Mouse (Mus musculus): ENCODE measurements at regions not wholly inside any gene's neighbourhood (a gene's known extent, or its start where the extent isn't known, plus 50 kb on each side); places are given as distances from the start of the nearest gene placed in this dataset.
A peak's percentile ranks its signal among the peaks of the same experiment; 100 is the strongest.

DNA sequence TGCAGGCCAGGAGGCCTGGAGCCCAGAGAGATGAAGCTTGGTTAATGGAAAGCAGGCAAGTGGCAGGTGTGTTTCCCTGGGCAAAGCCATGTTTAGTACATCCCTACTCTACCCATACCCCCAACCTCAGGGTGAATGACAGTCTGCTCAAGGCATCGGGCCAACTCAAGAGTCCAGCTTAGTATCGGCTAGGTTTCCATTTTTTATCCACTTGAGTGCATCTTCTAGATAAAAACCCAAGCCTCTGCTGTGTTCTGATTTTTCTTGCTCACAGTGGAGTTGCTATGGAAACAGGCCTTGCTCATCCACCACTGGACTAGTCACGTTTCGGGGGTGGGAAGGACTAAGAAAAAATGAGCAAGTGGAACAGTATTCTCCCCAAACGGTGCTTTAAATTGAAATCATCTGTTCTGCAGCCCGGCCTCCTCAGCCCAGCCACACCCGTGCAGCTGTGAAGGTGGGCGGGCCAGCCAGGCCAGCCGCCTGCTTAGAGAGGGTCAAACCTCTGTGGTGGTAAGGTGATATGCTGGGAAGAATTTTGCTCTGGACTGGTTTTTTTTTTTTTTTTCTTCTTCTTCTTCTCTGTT is 94.0 kb downstream of the Snx19 start:
- peak; percentile 13 for DNase-seq

DNA sequence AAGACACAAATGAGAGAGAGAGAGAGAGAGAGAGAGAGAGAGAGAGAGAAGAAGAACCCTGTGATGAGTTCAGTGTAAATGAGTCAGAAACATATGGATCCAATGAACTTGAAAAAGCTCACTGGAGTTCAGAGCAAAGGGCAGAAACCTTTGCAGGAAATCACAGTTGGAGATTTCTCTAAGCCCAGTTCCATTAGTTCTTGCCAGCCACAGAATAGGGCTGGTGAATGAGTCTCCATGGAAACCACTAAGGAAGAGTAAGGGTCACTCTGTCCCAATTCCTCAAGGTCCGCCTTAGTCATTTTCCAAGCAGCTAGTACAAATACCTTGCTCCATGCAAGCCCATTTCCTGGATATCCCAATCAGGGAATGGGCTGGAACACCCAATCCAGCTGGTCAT is 93.2 kb downstream of the Snx19 start:
- DNase-seq = no peak

DNA sequence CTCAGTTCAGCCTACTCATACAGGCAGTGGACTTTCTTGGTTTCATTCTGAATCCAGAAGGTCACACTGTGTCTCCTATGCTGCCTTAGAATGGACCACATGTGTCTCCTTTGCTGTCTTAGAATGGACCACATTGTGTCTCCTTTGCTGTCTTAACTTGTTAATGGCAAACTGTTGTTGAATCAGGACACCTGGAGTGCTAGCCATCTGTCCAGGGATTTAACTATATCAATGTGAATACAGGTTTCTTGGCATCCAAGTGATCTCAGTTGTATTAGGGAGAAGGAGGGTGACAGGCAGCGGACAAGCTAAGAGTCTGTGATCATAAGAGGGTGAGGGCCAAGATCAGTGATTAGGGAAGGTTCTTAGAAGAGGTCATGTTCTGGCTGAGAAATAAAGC is 92.3 kb downstream of the Snx19 start:
- no peak for DNase-seq

Data from adrenal gland, postnatal 14 days (tissue).